Mouse (Mus musculus) erythroblast, adult 5-6 weeks (primary cell): Measurements from ENCODE around the gene Prl7d1. TPM values are rescaled to one million over a fixed set of nuclear protein-coding genes. Genes with fewer than 3 reads are reported as not detected.
"Not testable (repeated sequence)": the region's sequence is repeated elsewhere in the genome, so short reads cannot be mapped to it uniquely, and the experiment has no call there.

Experiments used
- ATAC-seq: replicated peaks from 2 replicates; pipeline ENCODE4 v1.8.0; 2016; ENCODE audit warnings: moderate number of reproducible peaks, mild to moderate bottlenecking, moderate TSS enrichment, inconsistent platforms; ENCODE audit not compliant: poor library complexity, low FRiP score, severe bottlenecking
- total RNA-seq, 2 experiments: library from RNA; stranded (forward) in 1 of 2; stranded (reverse) in 1 of 2; fragments of 150-400 nt in 1 of 2; fragments of 200-764, 138-1000 nt in 1 of 2; gene quantifications; 2 replicates each; pipeline versions ENCODE4 v1.2.3 to v1.2.4; 2015 to 2017; ENCODE audit warnings: low replicate concordance in 2 of 2

Gene Prl7d1
- not detected in 2 replicates for total RNA-seq (2015; ENCODE audit: low replicate concordance)
- total RNA-seq (2017; ENCODE audit: low replicate concordance) = not detected in 2 replicates

DNA sequence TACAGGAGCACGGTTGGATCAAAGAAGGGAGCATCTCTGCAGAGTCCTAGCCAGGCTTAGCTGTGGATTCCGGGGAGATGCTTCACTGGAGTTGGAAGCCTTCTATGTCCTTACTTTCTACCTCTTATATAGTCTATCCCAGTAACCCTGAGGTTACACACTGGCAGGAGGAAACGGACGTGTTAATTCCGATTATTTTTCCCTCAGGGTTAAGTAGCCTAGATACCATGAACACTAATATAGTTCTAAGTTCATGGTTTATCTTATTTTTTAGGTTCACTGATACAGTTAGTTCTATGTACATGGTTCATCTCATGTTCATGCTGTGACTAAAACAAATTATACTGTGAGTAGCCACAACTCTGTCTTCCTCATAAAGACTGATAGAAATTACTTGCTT, at the start of gene Prl7d1:
Prl7d1 (minus strand) TSS at position 101 of the 400 bp plus-strand sequence.
- no peak for ATAC-seq

DNA sequence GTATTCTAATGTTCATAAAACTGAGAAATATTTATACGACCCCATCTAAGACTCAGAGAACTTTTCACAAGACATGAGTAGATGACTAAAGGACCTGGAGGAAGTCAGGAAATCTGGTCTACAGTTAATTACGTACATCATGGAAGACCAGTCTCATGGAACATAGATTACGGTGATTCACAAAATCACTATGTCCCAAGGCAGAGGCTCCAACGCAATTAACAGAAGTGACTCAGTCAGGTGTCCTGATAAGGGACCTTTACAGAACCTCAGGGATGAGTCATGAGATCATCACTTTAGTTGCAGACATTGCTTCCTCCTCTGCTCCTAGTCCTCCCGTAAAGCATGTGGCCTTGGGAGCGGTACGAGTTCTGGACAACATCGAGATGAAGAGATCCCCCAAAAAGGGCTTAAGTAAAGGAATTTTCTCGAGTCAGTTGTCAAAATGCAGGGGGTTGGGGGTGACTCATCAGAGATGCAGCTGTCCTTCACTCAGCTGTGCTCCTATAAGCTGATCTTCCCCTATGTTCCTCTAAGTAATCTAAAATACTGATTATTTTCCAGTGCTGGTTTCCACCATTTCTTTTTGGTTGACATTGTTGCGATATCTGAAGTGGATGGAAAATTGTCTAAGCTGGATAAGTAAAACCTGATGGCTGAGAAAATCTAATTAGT, 18.1 kb upstream of the Prl7d1 start:
- no peak for ATAC-seq

DNA sequence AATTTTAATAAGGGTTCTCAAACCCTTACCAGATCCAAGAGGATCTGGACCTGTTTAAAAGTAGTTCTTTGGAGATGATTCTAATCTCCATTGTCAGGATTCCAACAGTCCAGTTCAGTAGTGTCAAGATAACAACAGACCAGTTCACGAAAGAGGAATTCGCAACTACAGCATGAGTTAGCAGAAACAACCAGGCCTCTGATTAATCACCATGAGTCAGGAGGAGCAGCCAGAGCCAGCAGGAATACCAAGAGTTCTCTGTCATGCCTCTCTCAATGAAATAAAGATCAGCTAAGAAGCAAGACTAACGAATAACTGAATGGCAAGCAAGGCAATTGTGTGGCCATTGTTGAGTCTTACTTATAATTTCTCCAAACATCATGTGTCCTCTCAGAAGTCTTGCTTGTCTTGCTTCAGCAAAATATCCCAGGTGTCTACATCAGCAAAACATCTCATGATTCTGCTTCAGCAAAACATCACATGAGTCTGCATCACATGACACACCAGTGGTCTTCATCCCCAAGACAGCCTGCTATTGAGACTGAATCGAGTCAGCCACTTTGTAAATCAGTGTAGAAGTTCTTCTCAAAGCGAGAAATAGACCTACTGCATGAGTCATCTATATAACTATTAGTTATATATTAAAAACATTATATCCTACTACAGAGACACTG, 13.9 kb upstream of the Prl7d1 start:
- ATAC-seq = not testable (repeated sequence)

DNA sequence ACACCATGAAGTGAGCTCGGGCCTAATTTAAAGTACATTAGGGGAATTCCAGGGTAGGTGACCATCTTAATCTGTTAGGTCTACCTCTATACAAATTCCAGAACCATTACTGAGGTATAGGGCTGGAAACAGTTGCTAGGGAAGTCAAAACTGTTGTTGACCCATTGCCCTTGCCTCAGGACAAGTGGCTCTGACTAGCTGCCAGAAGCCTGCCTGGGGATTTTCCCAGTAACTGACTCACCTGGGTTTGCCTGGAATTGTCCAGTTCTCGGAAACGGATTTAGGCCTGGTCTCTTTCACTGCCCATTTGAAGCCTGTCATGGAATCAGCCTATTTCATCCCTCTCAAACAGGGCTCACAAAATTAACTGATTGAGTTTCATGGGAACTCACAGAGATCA, 8.5 kb upstream of the Prl7d1 start:
- not testable (repeated sequence) for ATAC-seq

DNA sequence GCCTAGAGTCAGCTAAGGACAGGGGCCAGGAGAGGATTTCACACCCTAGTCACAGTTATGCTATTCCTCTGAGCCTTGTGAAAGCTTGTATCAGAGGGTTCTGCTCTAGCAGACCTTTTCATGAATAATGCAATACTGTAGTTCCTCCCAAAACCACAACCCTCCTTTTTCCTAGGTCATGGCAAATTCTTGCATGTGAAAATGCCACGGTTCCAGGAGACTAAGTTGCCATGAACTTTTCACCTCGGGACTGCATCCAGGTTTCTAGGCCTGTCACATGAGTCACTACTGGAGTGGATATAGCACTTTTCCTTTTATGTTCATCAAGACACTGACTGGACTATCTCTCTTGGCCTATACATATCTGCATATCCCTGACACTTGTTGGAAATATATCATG, 10.0 kb downstream of the Prl7d1 start:
- ATAC-seq = no peak

DNA sequence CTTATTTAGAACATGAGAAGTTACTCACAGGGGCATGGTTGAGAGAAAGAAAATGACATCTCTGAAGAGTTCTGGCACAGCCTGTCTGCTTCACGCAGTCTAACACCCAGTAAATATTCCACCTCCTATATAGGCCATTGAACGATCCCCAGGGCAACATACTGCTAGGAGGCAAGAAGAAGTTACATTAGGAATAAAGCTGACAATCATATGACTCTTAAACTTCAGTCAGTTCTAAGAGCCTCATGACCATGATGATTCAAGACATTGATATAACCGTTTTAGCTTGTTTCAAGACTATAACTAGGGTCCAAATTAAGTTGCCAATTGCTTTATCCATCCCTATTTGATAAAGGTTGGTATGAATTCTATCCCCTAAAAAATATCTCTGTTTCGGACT, 48.6 kb downstream of the Prl7d1 start, which contains the start of gene Prl7a2:
Prl7a2 (minus strand) TSS at position 101 of the 400 bp plus-strand sequence.
- no peak for ATAC-seq

DNA sequence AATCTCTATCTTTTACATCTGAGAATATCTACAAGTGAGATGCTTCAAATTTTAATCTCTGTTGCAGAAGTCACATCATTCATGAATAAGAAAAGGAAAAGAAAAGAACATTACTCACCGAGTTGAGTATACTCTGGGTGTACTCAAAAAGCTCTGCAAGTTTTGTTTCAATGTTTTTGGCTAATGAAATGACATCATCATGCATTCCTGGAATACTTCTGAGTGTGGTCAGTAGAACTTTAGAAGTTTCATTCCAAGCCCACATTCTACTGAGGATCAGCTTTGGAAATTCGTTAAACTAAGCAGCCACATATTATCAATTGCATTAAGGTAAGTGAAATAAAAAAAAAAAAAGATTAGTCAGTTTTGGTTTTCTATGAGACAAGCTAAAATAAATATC, 55.8 kb downstream of the Prl7d1 start:
- no peak for ATAC-seq

Other genes starting within 250 kb of the Prl7d1 start
- gene Prl8a8, start 203.5 kb downstream of the Prl7d1 start, total RNA-seq (2015; ENCODE audit: low replicate concordance) = not detected in 2 replicates
- not detected in 2 replicates for gene Prl8a8, start 203.5 kb downstream of the Prl7d1 start, total RNA-seq (2017; ENCODE audit: low replicate concordance)
- gene Prl8a9, start 152.1 kb downstream of the Prl7d1 start, total RNA-seq (2015; ENCODE audit: low replicate concordance) = not detected in 2 replicates
- gene Prl8a9, start 152.1 kb downstream of the Prl7d1 start, total RNA-seq (2017; ENCODE audit: low replicate concordance) = not detected in 2 replicates
- gene Prl8a1, start 134.6 kb downstream of the Prl7d1 start, total RNA-seq (2015; ENCODE audit: low replicate concordance) = not detected in 2 replicates
- not detected in 2 replicates for gene Prl8a1, start 134.6 kb downstream of the Prl7d1 start, total RNA-seq (2017; ENCODE audit: low replicate concordance)
- gene Prl7b1, start 106.2 kb downstream of the Prl7d1 start, total RNA-seq (2015; ENCODE audit: low replicate concordance) = not detected in 2 replicates
- not detected in 2 replicates for gene Prl7b1, start 106.2 kb downstream of the Prl7d1 start, total RNA-seq (2017; ENCODE audit: low replicate concordance)
- not detected in 2 replicates for gene Prl7a1, start 74.2 kb downstream of the Prl7d1 start, total RNA-seq (2015; ENCODE audit: low replicate concordance)
- gene Prl7a1, start 74.2 kb downstream of the Prl7d1 start, total RNA-seq (2017; ENCODE audit: low replicate concordance) = not detected in 2 replicates
- not detected in 2 replicates for gene Prl7a2, start 48.7 kb downstream of the Prl7d1 start, total RNA-seq (2015; ENCODE audit: low replicate concordance)
- gene Prl7a2, start 48.7 kb downstream of the Prl7d1 start, total RNA-seq (2017; ENCODE audit: low replicate concordance) = not detected in 2 replicates
- not detected in 2 replicates for gene Prl7c1, start 64.1 kb upstream of the Prl7d1 start, total RNA-seq (2015; ENCODE audit: low replicate concordance)
- not detected in 2 replicates for gene Prl7c1, start 64.1 kb upstream of the Prl7d1 start, total RNA-seq (2017; ENCODE audit: low replicate concordance)
- not detected in 2 replicates for gene Prl2a1, start 84.9 kb upstream of the Prl7d1 start, total RNA-seq (2015; ENCODE audit: low replicate concordance)
- not detected in 2 replicates for gene Prl2a1, start 84.9 kb upstream of the Prl7d1 start, total RNA-seq (2017; ENCODE audit: low replicate concordance)
- not detected in 2 replicates for gene Prl2c1, start 132.6 kb upstream of the Prl7d1 start, total RNA-seq (2015; ENCODE audit: low replicate concordance)
- not detected in 2 replicates for gene Prl2c1, start 132.6 kb upstream of the Prl7d1 start, total RNA-seq (2017; ENCODE audit: low replicate concordance)